Mouse (Mus musculus) liver, embryonic 12.5 days (tissue): ENCODE results near the gene Samd9l. TPM values are rescaled to one million over a fixed set of nuclear protein-coding genes. Genes with fewer than 3 reads are reported as not detected.
"Not testable (repeated sequence)": the region's sequence is repeated elsewhere in the genome, so short reads cannot be mapped to it uniquely, and the experiment has no call there.

ENCODE experiments used
- ATAC-seq: fragments of 200-750 bp; cut with Nextera tagmentation; 2 replicates; pipeline ENCODE4 v1.8.0; 2017; ENCODE audit warnings: moderate number of reproducible peaks, mild to moderate bottlenecking, moderate library complexity
- H3K27ac ChIP-seq: fragments of 300-500 bp; sonication (generic); 2 replicates; pipeline ENCODE4 v1.5.1; 2016; ENCODE audit warnings: mild to moderate bottlenecking
- H3K27me3 ChIP-seq: fragments of 300-500 bp; sonication (generic); replicated peaks from 2 replicates; pipeline ENCODE4 v1.6.1; 2016; ENCODE audit warnings: mild to moderate bottlenecking, moderate library complexity
- H3K36me3 ChIP-seq: fragments of 300-500 bp; sonication (generic); 2 replicates; pipeline ENCODE4 v1.6.1; 2016; ENCODE audit warnings: mild to moderate bottlenecking, moderate library complexity
- H3K4me1 ChIP-seq: fragments of 300-500 bp; sonication (generic); 2 replicates; pipeline ENCODE4 v1.6.1; 2016
- H3K4me2 ChIP-seq: fragments of 300-500 bp; sonication (generic); 2 replicates; pipeline ENCODE4 v1.6.1; 2016; ENCODE audit warnings: mild to moderate bottlenecking, moderate library complexity
- H3K4me3 ChIP-seq: fragments of 300-500 bp; sonication (generic); 2 replicates; pipeline ENCODE4 v1.5.1; 2016; ENCODE audit warnings: mild to moderate bottlenecking, moderate library complexity
- H3K9ac ChIP-seq: fragments of 300-500 bp; sonication (generic); 2 replicates; pipeline ENCODE4 v1.6.1; 2016; ENCODE audit warnings: mild to moderate bottlenecking, moderate library complexity
- H3K9me3 ChIP-seq: fragments of 300-500 bp; sonication (generic); replicated peaks from 2 replicates; pipeline ENCODE4 v1.6.1; 2016; ENCODE audit warnings: mild to moderate bottlenecking, moderate library complexity
- WGBS: fragments of 180-500 bp; shearing (Covaris S2); methylation state at CpG from one replicate; pipeline ENCODE4 v1.1.7; 2016; ENCODE audit not compliant: insufficient replicate concordance; 5-methylcytosine and 5-hydroxymethylcytosine counted together
- polyA plus RNA-seq: library from polyadenylated mRNA; unstranded; fragments of >200 nt; fragmentation: Nextera tagmentation; extraction: Ambion mirVana; gene quantifications from 2 replicates; pipeline ENCODE4 v1.2.1, GENCODE M21; 2016

The Samd9l gene
- polyA plus RNA-seq, 1 experiment from 2014 or later = 2.7 TPM

DNA sequence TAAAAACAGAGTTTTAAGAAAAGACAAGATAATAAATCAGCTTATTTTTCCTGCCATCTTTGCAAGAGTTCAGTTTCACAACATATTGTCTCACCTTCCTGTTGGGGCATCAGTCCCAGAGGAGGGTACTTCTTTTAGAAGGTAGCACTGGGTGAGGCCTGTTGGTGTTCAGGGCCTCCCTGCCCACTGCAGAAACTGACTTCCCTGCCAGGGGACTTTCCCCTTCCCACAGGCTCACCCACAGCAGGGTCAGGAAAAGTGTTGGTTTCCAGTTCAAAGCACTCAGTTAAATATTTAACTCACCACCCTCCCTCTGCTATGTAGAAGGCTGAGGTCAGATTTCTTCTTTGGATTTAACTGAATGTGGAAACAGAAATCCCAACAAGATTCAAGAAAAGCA, 14.6 kb downstream of the Samd9l start:
- H3K27ac ChIP-seq, H3K9ac ChIP-seq, H3K9me3 ChIP-seq, H3K27me3 ChIP-seq, H3K4me3 ChIP-seq, H3K4me1 ChIP-seq, H3K36me3 ChIP-seq, H3K4me2 ChIP-seq: not testable (repeated sequence)
- peak; percentile 63 for ATAC-seq

DNA sequence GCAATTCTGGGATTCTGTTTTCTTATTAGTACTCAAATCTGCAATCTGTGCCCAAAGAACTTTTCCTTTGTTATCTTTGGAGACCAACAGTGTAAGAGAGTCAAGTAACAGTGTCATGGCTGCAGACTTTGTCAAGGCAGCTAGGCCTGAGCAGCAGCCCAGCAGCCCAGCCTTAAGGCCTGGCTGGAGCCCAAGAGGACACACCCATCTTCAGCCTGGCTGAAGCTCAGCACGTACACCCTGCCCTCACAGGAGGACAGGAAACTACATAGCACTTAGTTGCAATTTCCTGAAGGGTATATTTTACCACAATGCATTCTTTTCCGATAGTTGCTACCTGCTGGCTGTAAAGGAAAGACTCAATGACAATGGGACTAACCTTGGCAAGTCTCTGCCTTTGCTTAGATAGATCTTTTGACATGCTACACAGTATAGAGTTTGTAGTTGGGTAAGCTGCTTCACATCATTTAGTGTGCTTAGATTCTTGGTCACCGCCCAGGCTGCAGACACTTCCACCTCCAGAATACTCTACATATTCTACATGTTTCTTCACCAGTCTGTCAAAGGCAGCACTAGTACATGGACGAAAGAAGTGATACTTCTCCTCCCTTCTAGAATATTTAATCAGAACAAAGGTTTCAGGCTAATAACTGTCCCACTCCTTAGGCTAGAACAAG, 15.1 kb downstream of the Samd9l start:
- not testable (repeated sequence) for H3K36me3 ChIP-seq, H3K4me3 ChIP-seq, H3K27ac ChIP-seq, H3K9me3 ChIP-seq, H3K4me1 ChIP-seq, H3K9ac ChIP-seq, H3K27me3 ChIP-seq, H3K4me2 ChIP-seq
- peak; percentile 68 for ATAC-seq
- WGBS = 0% methylated on average over 1 of the region's 4 CpGs

DNA sequence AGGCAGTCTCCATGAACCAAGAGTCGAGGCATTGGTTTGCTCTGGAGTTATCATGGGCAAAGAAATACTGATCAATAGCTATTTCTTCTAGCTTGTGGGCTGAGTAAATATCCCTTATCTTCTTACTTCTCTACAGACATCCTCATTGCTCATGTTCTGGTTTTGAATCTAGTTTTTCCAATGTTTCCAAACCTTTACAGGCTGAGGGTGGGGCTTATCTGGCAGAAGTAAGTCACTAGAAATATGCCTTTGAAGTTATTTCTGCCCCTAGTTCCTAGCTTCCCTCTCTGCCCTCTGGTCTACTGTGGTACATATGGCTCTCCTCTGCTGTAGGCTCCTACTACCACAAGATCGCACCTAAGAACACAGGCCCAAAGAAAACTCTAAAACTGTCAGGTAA, 20.2 kb downstream of the Samd9l start:
- Histone ChIP-seq H3K9me3 (peaks cover 6% of the 10 kb centered on the region; the same call in 1 of the 2 replicates), H3K36me3 (no peaks in the 10 kb centered on the region), H3K4me3 (no peak overlapping the region), H3K4me1 (no peaks in the 10 kb centered on the region), H3K27me3 (no peaks in the 10 kb centered on the region), H3K27ac (no peak overlapping the region), H3K9ac (no peak overlapping the region), H3K4me2 (no peak overlapping the region)
- no peak for ATAC-seq
- WGBS = 66% methylated on average over 2 of the region's 2 CpGs

DNA sequence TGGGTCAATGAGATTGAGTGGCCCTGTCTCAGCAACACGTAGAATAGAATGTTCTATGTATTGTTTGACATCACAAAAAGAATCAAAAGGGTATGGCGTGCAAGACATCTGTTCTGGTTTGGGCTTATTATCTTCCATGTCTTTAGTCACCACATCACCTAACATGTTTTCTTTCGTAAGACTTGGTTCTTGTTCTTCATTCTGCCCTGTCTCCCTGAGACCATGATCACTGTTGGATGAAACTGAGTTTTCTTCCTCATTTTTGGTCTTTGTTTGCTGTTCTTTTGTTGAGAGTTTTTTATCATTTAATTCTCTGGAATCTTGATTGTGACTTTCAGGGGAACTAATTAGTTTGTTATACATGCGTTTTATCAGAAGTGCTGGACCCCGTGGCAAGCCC, 22.7 kb downstream of the Samd9l start:
- ATAC-seq = no peak
- Histone ChIP-seq H3K27ac (no peak overlapping the region), H3K4me3 (no peak overlapping the region), H3K4me2 (no peak overlapping the region), H3K4me1 (no peaks in the 10 kb centered on the region), H3K9me3 (peaks cover 6% of the 10 kb centered on the region; the same call in 1 of the 2 replicates), H3K9ac (no peak overlapping the region), H3K27me3 (no peaks in the 10 kb centered on the region), H3K36me3 (no peaks in the 10 kb centered on the region)
- WGBS = 63% methylated on average over 5 of the region's 5 CpGs

DNA sequence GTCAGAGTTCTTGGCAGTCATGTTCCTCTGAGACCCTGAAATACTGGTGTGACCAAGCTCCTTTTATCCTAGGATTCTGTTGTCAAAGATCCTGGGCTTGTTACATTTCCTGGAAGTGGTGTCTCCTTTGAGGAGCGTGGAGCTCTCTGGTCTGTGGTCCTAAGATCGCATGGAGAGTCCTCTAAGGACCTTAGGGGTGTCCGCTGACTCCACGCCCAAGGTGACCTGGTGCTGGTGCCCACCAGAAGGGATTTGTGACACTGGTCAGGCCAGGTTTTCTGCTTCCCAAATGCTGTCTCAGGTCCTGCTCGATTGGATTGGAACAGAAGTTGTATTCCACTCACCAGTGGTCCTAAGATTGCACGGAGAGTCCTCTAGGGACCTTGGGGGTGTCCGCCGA, 29.8 kb downstream of the Samd9l start:
- Histone ChIP-seq H3K9ac (no peak overlapping the region), H3K27ac (no peak overlapping the region), H3K9me3 (peaks cover 8% of the 10 kb centered on the region; the same call in 1 of the 2 replicates), H3K4me2 (no peak overlapping the region), H3K4me1 (no peaks in the 10 kb centered on the region), H3K27me3 (no peaks in the 10 kb centered on the region), H3K4me3 (no peak overlapping the region), H3K36me3 (no peaks in the 10 kb centered on the region)
- 65% methylated on average over 8 of the region's 8 CpGs for WGBS
- ATAC-seq = no peak

DNA sequence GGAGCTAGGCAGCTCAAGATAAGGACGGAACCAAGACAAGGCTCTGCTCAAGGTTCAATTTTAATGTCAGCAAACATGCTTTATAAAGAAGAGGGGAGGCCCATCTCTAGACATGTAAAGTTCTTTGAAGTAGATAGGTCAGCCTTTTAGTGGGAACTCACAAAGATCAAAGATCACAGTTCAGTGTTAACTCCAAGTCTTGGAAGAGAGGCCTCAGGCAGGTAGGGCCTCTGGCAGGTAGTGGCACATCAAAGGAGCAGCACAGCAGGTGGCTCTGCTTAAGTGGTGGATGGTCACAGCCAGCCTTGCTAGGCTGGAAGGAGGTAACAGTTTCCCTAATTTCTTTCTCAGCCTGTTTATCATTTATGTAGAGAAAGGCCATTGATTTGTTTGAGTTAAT, 33.8 kb downstream of the Samd9l start:
- not testable (repeated sequence) for H3K4me3 ChIP-seq, H3K9ac ChIP-seq, H3K27ac ChIP-seq, H3K27me3 ChIP-seq, H3K4me2 ChIP-seq, H3K36me3 ChIP-seq, H3K9me3 ChIP-seq, H3K4me1 ChIP-seq, ATAC-seq
- WGBS = 68% methylated on average over 1 of the region's 1 CpGs

DNA sequence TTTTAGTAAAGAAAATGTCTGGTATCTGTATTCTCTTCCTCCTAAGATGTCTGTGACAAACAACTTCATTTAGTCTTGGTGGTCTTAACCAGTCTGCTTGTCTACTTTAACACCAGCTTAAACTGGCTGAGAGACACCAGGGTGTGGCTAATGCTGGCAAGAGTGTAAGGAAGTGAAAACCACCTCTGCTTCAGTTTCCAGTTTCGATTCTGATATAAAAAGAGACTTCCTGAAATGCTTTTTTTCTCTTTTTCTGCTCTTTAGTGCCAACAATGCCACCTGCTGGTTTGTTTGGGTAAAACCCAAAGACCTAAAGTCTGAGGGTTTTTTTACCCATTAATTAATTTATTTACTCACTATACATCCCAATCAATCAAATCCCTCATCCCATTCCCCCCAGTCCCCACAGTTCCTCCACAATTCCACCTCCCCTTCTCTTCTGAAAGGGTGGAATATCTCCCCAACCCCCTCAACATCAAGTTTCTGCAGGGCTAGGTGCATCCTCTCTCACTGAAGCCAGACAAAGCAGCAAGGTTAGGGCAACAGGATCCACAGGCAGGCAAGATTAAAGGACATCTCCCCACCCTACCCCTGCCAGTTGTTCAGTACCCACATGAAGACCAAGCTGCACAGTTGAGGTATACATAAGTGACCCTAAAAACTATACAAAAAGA, 53.3 kb downstream of the Samd9l start:
- not testable (repeated sequence) for ATAC-seq, H3K27me3 ChIP-seq, H3K9ac ChIP-seq, H3K4me2 ChIP-seq, H3K9me3 ChIP-seq, H3K4me1 ChIP-seq, H3K27ac ChIP-seq, H3K4me3 ChIP-seq, H3K36me3 ChIP-seq
- 5% methylated on average over 1 of the region's 1 CpGs for WGBS

DNA sequence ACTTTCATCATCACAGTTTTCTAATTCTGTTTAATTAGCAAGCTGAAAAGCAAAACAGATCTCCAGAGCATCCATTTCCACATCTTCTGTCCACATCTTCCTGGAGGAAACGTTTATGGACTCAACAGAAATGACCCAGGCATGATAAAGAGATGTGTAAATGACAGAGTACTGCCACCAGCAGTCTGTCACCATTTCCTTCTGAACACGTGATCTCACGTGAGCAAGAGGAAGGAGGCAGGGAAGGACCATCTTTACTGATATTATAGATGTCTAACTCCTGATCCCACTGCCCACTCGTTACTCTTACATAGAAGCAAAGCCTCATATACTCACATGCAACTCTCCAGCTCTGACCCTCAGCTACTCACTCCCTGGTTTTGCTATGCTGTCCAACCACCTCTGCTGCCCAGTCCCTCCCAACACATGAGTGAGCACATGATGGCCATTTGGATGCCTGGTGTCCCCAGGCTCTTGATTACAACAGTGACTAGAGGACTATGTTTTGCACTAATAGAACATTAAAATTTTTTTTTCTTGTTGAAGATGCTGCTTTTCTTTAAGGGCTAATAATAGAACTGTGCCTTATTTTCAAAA, 54.2 kb downstream of the Samd9l start:
- not testable (repeated sequence) for ATAC-seq

DNA sequence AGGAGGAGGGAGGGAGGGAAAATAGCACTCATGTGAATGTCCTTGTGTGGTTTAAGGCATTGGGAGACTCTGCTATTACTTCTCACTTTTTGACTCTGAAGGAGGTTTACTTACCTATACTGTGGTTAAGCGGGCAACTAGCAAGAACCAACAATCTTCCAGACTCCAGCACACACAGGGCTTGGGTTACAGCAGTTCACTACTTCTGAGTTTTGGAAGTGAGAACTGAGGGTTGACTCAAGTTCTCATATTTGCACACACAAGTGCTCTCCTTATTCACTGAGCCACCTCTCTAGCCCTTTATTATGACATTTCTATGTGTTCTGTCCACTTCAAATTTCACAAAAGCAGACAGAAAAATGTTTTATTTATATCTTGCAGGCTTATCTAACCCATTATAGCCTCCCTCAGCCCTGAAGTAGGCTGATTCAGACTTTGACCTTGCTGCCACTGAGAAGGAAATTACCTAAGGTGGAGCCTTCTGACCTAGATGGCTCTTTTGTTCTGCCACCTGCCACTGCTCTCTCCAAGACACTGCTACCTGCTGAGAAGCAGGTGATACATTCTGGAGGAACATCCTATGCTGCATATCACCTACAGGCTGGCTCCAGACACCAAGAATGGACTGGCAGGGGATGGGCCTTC, 55.6 kb downstream of the Samd9l start:
- not testable (repeated sequence) for H3K4me2 ChIP-seq, H3K27ac ChIP-seq, H3K4me3 ChIP-seq, H3K9me3 ChIP-seq, H3K27me3 ChIP-seq, H3K9ac ChIP-seq, ATAC-seq, H3K4me1 ChIP-seq, H3K36me3 ChIP-seq
- 68% methylated on average over 1 of the region's 1 CpGs for WGBS

More for the DNA sequence above, 54.2 kb downstream of the Samd9l start:
- H3K36me3 ChIP-seq, H3K4me2 ChIP-seq, H3K4me3 ChIP-seq, H3K9me3 ChIP-seq, H3K9ac ChIP-seq, H3K4me1 ChIP-seq, H3K27ac ChIP-seq, H3K27me3 ChIP-seq: not testable (repeated sequence)
- WGBS = 14% methylated on average over 2 of the region's 4 CpGs

DNA sequence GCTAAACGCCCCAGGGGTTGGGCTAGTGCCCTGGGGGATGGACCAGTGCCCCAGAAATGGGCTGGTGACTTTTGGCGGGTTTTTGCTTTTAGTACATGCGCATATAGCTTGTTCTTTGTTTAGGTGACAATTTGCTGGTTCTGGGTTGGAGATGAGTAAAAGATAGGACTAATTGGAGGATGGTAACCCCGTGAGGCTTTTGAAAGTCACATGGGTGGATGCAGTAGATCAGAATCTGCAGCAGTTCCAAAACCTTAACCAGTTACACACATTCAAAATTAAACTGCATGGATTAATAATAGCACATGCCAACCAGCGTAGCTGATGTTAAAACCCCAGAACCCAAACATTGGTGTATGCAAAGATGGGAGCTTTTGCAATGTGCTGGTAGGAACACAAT, 57.9 kb downstream of the Samd9l start:
- Histone ChIP-seq H3K9me3 (no peaks in the 10 kb centered on the region), H3K9ac (no peak overlapping the region), H3K4me3 (no peak overlapping the region), H3K27me3 (no peaks in the 10 kb centered on the region), H3K4me2 (no peak overlapping the region), H3K27ac (no peak overlapping the region), H3K36me3 (no peaks in the 10 kb centered on the region), H3K4me1 (no peaks in the 10 kb centered on the region)
- no peak for ATAC-seq
- WGBS = 30% methylated on average over 5 of the region's 5 CpGs

DNA sequence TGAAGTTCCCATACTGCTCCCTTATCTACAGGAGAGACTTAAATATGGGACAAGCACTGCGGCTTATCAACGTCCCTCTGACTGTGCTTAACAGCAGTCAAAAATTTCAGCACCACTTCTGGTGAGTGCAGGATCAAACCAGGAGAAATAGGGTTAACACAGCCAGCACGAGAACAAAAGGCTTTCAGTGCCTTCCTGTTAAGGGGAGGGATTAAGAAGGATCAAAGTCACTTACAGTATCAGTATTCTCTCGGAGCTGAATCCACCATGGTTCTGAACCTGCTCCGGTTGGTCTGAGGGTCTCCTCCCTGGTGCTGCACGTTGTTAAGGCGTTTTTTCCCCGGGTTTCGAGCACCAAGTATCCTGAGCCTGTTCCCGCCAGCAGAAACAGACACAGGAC, 58.4 kb downstream of the Samd9l start:
- ATAC-seq, H3K9ac ChIP-seq, H3K27ac ChIP-seq: not testable (repeated sequence)

DNA sequence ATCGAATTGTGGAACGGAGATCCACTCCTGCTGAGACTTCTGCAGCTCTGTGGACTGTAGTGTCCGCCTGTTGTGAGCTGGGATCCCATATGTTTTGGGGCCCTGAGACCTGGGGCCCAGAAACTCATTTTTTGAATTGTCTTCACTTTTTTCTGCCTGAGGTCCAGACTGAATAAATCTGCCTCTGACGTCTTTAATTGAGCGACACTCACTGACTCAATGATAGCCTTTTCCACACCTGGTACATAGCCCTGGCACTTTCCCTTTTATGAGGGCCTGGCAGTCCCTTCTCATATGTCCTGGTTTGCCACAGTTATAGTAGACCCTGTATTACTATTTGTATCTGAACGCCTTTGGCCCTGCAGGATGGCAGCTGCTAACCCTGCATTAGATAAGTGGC, 60.2 kb downstream of the Samd9l start:
- H3K9me3 ChIP-seq, H3K36me3 ChIP-seq, H3K27ac ChIP-seq, H3K4me1 ChIP-seq, H3K4me3 ChIP-seq, H3K27me3 ChIP-seq, H3K9ac ChIP-seq, ATAC-seq, H3K4me2 ChIP-seq: not testable (repeated sequence)
- 72% methylated on average over 6 of the region's 6 CpGs for WGBS

More for the DNA sequence above, 58.4 kb downstream of the Samd9l start:
- peak overlapping the region; percentile 27 for H3K4me2 ChIP-seq
- H3K9me3 ChIP-seq, H3K4me3 ChIP-seq, H3K4me1 ChIP-seq, H3K27me3 ChIP-seq, H3K36me3 ChIP-seq: not testable (repeated sequence)
- WGBS = 16% methylated on average over 10 of the region's 10 CpGs
